Mouse (Mus musculus): ENCODE measurements around the gene Tcf21. TPM values are rescaled to one million over a fixed set of nuclear protein-coding genes. Genes with fewer than 3 reads are reported as not detected.

The Tcf21 gene
- polyA plus RNA-seq, 1 experiment from 2014 or later: 0.25 TPM

DNA sequence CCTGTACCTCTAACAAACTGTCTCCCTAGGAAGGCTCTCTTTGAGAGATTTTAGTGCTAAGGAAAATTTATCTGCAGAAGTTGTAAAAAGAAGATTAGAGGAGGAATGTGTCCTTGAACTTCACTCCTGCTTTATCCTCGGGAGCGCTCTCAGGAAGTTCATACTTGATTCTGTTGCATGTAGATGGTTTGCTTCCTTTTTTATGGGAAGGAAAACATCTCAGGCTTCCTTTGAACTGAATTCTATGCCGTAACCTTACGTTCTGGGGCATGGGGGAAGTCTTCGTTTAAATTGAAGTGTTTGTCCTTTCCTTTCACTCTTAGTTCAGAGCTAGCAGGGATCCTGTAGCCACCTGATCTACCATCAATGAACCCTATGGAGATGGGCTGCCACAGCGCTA, 2.9 kb upstream of the Tcf21 start:
- H3K27ac ChIP-seq: no peak overlapping the region
- H3K9ac ChIP-seq: no peak overlapping the region
- no peak overlapping the region for H3K4me3 ChIP-seq
- ATAC-seq: no peak
- H3K9me3 ChIP-seq (replicated peaks): no peaks in the 10 kb centered on the region
- peaks cover 75% of the 10 kb centered on the region for H3K27me3 ChIP-seq
- H3K4me2 ChIP-seq: no peak overlapping the region
- 12% methylated on average over 6 of the region's 6 CpGs for WGBS
- peaks cover 6% of the 10 kb centered on the region; the same call in 1 of the 2 replicates for H3K4me1 ChIP-seq
- no peaks in the 10 kb centered on the region for H3K36me3 ChIP-seq (ENCODE audit: poor library complexity, severe bottlenecking)

DNA sequence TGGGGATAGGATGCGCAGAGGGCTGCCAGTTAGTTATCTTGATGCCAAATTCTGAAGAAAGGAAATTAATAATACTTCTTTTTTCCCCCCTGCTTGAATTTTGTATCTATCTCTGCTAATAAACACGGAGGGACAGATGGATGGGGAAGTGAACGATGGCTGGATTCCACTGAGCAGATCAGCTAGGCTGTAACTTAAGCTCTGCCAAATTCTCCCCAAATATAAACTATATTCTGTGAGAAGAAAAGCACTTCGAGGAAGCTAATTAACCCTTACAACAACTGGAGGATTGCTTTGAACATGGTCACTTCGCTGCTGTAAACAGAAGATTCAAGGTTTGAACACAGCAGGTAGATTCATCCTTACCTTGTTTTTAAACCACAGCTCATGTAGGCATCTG, 2.5 kb upstream of the Tcf21 start:
- 7% methylated on average over 5 of the region's 5 CpGs for WGBS
- H3K9me3 ChIP-seq (replicated peaks): no peaks in the 10 kb centered on the region
- no peak overlapping the region for H3K4me2 ChIP-seq
- H3K27me3 ChIP-seq: peaks cover 79% of the 10 kb centered on the region
- no peak overlapping the region for H3K9ac ChIP-seq
- H3K4me3 ChIP-seq: no peak overlapping the region
- ATAC-seq: no peak
- H3K36me3 ChIP-seq (ENCODE audit: poor library complexity, severe bottlenecking): no peaks in the 10 kb centered on the region
- H3K4me1 ChIP-seq: peaks cover 6% of the 10 kb centered on the region; the same call in 1 of the 2 replicates
- H3K27ac ChIP-seq: no peak overlapping the region

DNA sequence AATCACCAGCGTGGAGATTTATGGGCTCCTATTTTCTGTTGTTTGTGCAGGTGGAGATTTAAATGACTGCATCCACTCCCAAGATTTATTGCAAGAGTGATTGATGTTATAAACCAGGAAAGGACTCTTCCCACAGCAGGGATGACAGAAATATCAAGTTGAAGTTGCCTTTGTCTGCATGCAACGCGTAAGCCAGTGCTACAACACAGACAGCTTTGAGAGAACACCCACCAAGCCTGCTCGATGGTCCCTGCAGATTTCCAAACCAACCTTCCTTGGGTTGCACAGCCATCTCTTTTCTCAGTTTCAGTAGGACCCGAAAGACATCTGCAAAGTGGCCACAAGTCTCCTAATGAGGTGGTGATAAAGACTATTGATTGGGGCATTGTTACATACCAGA, 1.7 kb upstream of the Tcf21 start:
- H3K36me3 ChIP-seq (ENCODE audit: poor library complexity, severe bottlenecking): no peaks in the 10 kb centered on the region
- peaks cover 6% of the 10 kb centered on the region; the same call in 1 of the 2 replicates for H3K4me1 ChIP-seq
- H3K27ac ChIP-seq: no peak overlapping the region
- peaks cover 83% of the 10 kb centered on the region for H3K27me3 ChIP-seq
- H3K9ac ChIP-seq: no peak overlapping the region
- H3K4me3 ChIP-seq: no peak overlapping the region
- ATAC-seq: no peak
- H3K9me3 ChIP-seq (replicated peaks): no peaks in the 10 kb centered on the region
- WGBS: 5% methylated on average over 5 of the region's 5 CpGs
- H3K4me2 ChIP-seq: no peak overlapping the region

DNA sequence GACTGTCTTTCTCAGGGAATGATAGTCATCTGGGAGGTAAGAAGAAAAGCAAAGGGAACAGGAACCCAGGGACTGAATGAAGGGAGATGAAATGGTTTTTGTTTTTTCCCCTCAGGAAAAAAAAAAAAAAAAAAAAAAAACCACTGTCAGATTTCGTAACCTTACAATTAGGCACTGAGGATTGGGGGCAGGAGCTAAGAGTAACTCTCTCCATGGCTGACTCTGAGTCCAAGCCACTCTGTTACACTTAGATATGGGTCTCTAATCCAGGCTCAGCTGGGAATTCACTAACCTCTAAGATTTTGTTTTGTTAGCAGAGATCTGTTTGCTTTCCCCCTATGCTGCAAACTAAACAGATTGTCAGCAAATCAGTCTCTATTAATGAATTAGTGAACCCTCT, 1.3 kb upstream of the Tcf21 start:
- Histone ChIP-seq H3K27me3 (peaks cover 87% of the 10 kb centered on the region), H3K4me2 (no peak overlapping the region), H3K9ac (no peak overlapping the region), H3K36me3 (ENCODE audit: poor library complexity, severe bottlenecking) (no peaks in the 10 kb centered on the region), H3K4me1 (peaks cover 6% of the 10 kb centered on the region; the same call in 1 of the 2 replicates), H3K9me3 (replicated peaks) (no peaks in the 10 kb centered on the region), H3K27ac (no peak overlapping the region), H3K4me3 (no peak overlapping the region)
- no peak for ATAC-seq
- 0% methylated on average over 1 of the region's 1 CpGs for whole genome bisulfite sequencing

DNA sequence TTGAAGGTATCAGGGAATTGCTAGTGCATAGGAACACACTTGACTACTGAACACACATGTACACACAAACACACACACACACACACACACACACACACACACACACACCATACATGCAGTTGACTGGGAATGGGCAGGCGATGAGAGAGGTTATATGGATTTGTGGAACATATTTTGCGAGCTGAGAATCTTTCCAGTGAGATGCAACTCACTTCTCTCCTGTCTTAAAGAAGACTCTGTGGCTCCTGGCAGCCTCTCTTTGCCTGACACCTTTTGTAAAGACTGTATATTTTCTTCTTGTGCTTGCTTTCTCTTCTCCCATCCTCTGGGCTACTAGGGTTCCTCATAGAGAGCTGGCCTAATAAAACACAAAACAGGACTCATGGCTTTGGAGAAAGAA, 867 bp upstream of the Tcf21 start:
- 13% methylated on average over 2 of the region's 2 CpGs for WGBS
- H3K27me3 ChIP-seq: peaks cover 90% of the 10 kb centered on the region
- H3K4me1 ChIP-seq: peaks cover 6% of the 10 kb centered on the region; the same call in 1 of the 2 replicates
- no peak for ATAC-seq
- H3K4me2 ChIP-seq: no peak overlapping the region
- no peaks in the 10 kb centered on the region for H3K36me3 ChIP-seq (ENCODE audit: poor library complexity, severe bottlenecking)
- H3K9ac ChIP-seq: no peak overlapping the region
- H3K4me3 ChIP-seq: no peak overlapping the region
- no peaks in the 10 kb centered on the region for H3K9me3 ChIP-seq (replicated peaks)
- H3K27ac ChIP-seq: no peak overlapping the region

DNA sequence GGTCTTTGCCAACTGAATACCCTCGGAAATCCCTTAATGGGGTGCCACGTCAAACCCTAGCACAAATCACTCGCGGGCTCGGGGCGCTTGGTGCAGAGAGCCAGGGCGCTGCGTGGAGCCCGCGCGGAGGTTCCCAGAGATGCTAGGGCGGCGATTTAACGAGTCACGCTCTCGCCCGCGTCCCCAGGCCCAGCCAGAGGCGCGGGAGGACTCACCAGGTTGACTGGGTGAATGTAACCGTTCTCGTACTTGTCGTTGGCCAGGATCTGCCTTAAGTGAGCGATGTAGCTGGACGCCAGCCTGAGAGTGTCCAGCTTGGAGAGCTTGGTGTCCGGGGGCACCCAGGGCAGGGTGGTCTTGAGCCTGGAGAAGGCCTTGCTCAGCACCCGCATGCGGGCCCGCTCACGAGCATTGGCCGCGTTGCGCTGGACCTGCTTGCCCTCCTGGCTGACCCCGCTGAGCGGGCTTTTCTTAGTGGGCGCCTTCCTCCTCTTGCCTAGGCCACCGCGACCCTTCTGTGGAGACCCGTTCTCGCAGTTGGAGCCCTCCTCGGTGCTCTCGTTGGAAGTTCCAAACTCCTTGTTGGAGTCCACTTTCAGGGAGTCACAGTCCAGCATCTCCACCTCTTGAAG, 619 bp downstream of the Tcf21 start:
- H3K9ac ChIP-seq: no peak overlapping the region
- no peak overlapping the region for H3K27ac ChIP-seq
- H3K9me3 ChIP-seq (replicated peaks): no peaks in the 10 kb centered on the region
- 0 out of 2 replicates have a peak overlapping the region, but pooled peaks have one; percentile 7 for H3K4me2 ChIP-seq
- 0 out of 2 replicates have a peak, but pooled peaks have one; percentile 12 for ATAC-seq
- under 1% methylated on average over 42 of the region's 42 CpGs for WGBS
- H3K4me1 ChIP-seq: peaks cover 6% of the 10 kb centered on the region; the same call in 1 of the 2 replicates
- H3K36me3 ChIP-seq (ENCODE audit: poor library complexity, severe bottlenecking): no peaks in the 10 kb centered on the region
- no peak overlapping the region for H3K4me3 ChIP-seq
- peaks cover 95% of the 10 kb centered on the region for H3K27me3 ChIP-seq

DNA sequence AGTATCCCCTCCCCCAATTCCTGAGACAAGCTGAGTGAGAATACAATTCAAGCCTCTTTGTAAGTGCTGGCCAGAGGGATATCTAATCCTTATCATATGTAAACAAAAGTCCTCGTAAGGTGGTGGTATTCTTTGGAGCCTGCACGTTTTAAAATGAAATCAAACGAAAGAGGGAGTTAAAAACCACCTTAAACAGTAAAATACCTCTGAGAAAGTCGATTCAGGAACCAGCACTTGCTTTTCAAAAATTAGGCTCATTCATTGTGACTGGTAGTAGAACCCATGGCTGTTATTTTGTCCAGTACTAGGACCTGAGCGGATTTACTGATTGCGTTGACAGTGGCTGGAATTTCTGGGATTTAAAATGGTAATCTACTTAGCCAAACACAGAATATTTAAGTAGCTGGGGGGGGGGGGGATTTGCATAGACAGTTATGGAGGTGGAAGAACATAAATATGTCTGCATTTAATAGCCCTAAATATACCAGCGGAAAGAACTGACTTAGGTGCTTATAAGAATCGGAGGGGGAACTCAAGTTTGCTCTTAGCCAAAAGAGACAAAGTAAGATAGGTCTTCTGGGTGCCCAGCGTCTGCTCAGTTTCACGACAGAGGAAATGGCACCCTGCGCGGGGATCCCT, 1.3 kb downstream of the Tcf21 start:
- Histone ChIP-seq H3K4me3 (no peak overlapping the region), H3K27me3 (peaks cover 95% of the 10 kb centered on the region), H3K4me1 (peaks cover 6% of the 10 kb centered on the region; the same call in 1 of the 2 replicates), H3K9ac (no peak overlapping the region), H3K9me3 (replicated peaks) (no peaks in the 10 kb centered on the region), H3K36me3 (ENCODE audit: poor library complexity, severe bottlenecking) (no peaks in the 10 kb centered on the region), H3K27ac (no peak overlapping the region), H3K4me2 (no peak overlapping the region)
- under 1% methylated on average over 12 of the region's 12 CpGs for WGBS
- ATAC-seq: no peak

DNA sequence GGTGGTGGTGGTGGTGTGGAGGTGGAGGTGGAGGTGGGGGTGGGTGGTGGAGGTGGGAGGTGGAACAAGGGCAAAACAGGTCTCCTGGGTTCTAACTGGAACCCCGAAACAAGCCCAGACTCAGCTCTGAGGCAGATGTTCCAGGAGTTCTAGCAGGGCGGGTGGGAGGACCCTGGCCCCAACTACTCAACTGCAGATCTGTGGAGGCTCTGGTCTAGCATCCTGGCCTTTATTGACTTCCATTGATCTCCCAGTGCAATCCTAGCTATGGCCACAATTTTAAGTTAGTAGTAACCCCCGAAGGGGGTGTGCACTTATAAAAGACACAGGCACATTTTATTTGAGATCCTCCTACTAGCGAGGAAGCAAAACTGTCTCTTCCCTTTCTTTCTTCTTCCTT, 2.0 kb downstream of the Tcf21 start:
- no peak for ATAC-seq
- peaks cover 95% of the 10 kb centered on the region for H3K27me3 ChIP-seq
- no peak overlapping the region for H3K4me2 ChIP-seq
- under 1% methylated on average over 4 of the region's 4 CpGs for WGBS
- H3K4me3 ChIP-seq: no peak overlapping the region
- peaks cover 6% of the 10 kb centered on the region; the same call in 1 of the 2 replicates for H3K4me1 ChIP-seq
- H3K27ac ChIP-seq: no peak overlapping the region
- H3K9me3 ChIP-seq (replicated peaks): no peaks in the 10 kb centered on the region
- H3K36me3 ChIP-seq (ENCODE audit: poor library complexity, severe bottlenecking): no peaks in the 10 kb centered on the region
- no peak overlapping the region for H3K9ac ChIP-seq

DNA sequence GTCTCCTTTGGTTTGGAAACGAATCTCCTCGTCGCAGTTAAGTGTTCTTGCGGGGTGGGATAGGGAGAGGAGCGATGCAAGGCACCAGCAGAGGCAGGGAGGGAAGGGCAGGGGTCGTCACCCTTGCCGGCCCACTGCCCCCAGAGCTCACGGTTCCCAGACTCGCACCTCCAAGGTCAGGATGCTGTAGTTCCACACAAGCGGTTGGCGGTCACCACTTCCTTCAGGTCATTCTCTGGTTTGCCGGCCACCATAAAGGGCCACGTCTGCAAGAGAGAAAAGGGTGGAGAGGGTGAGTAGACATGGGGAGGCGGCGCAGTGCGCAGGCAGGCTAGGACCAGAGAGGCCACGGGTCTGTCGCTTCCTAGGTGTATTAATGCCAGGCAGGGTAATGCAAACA, 2.4 kb downstream of the Tcf21 start:
- H3K9ac ChIP-seq: no peak overlapping the region
- no peak overlapping the region for H3K4me2 ChIP-seq
- peaks cover 6% of the 10 kb centered on the region; the same call in 1 of the 2 replicates for H3K4me1 ChIP-seq
- H3K27me3 ChIP-seq: peaks cover 94% of the 10 kb centered on the region
- no peak overlapping the region for H3K27ac ChIP-seq
- H3K36me3 ChIP-seq (ENCODE audit: poor library complexity, severe bottlenecking): no peaks in the 10 kb centered on the region
- ATAC-seq: no peak
- no peak overlapping the region for H3K4me3 ChIP-seq
- H3K9me3 ChIP-seq (replicated peaks): no peaks in the 10 kb centered on the region
- under 1% methylated on average over 18 of the region's 18 CpGs for WGBS

DNA sequence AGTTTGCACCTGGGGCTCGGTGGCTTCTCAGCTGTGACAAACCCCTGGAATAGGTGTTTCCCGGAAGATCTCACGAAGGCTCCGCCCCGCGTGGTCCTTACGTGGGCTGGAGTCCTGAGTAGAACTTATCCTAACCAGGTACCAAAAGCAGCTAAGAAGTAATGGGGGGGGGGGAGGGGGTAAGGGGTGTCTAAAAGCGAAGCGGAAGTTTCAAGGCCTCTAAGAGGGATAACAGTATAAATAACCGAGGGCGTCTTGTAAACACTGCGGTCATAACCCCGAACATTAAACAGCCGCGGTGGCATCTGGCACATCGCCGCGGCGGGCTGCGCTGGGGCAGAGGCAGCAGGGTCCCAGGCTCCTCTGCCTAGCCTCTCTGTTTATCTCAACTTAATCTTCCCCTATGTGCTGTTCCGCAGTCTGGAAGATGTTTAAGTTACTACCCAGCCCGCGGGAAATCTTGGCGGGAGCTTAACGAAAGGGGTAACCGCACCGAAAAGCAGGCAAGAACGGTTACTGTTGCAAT, 3.7 kb downstream of the Tcf21 start:
- Histone ChIP-seq H3K36me3 (ENCODE audit: poor library complexity, severe bottlenecking) (no peaks in the 10 kb centered on the region), H3K4me2 (no peak overlapping the region), H3K27ac (no peak overlapping the region), H3K27me3 (peaks cover 94% of the 10 kb centered on the region), H3K4me3 (no peak overlapping the region), H3K9ac (no peak overlapping the region), H3K4me1 (peaks cover 6% of the 10 kb centered on the region; the same call in 1 of the 2 replicates), H3K9me3 (replicated peaks) (no peaks in the 10 kb centered on the region)
- no peak for ATAC-seq
- WGBS: under 1% methylated on average over 28 of the region's 28 CpGs

DNA sequence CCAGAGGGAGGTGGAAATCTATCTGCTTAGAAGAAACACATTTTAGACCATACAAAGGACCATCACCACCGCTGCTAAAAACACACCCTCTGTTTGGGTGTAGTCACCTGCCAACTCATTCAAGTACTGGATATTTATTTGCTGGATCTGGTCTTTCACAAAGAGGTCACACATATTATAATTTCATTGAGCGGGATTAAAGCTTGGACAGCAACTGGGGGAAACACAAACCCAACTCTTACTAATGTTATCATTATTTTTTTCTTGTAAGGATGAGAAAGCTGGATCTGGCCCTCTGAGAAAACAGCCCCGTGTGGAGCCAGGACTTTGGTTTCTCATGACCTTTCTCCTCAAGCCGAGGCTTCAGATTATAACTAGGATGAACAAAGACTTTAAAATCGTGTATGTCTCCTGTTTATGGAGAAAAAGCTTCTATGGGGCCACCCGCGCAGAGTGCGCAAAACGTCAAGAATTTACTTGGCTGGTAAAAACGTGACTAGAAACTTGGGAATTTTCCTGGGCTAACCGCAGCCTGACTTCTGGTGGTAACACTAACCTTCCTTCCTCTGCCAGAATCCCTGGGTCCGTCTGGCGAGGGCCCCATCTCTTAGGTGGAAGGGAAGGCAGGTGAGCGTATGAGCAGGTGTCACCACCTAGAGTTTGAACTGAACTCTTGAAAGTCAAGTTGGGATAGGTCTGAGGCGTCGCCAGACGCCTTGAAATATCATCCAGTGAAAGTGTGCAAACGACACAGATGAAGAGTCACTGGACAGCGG, 4.3 kb downstream of the Tcf21 start:
- WGBS: 1% methylated on average over 19 of the region's 19 CpGs

DNA sequence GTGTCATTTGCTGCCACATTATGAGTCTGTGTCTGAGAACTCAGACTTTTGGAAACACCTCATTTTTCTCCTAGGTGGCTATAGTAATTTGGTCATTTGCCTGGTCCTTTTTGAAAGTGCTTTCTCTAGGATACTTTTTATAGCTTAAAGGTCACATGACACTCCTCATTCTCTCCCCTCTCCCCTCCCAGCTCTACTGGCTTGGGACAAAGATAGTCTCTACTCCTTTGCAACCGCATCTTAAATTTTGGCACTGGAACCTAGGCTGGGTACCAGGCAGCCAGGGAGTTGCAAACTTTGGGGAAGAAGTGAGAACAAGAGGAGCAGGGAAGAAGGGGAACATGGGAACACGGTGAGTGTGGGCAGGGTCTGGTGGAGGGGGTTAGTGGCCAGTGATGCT, 5.2 kb downstream of the Tcf21 start:
- no peak overlapping the region for H3K9ac ChIP-seq
- 0% methylated on average over 2 of the region's 2 CpGs for WGBS
- H3K27me3 ChIP-seq: peaks cover 92% of the 10 kb centered on the region

More for the DNA sequence above, 4.3 kb downstream of the Tcf21 start:
- no peak for ATAC-seq
- Histone ChIP-seq H3K27ac (no peak overlapping the region), H3K9ac (no peak overlapping the region), H3K9me3 (replicated peaks) (no peaks in the 10 kb centered on the region), H3K36me3 (ENCODE audit: poor library complexity, severe bottlenecking) (no peaks in the 10 kb centered on the region), H3K4me3 (no peak overlapping the region), H3K4me1 (peaks cover 6% of the 10 kb centered on the region; the same call in 1 of the 2 replicates), H3K4me2 (no peak overlapping the region), H3K27me3 (peaks cover 92% of the 10 kb centered on the region)

More for the DNA sequence above, 5.2 kb downstream of the Tcf21 start:
- H3K4me1 ChIP-seq: peaks cover 6% of the 10 kb centered on the region; the same call in 1 of the 2 replicates
- no peaks in the 10 kb centered on the region for H3K9me3 ChIP-seq (replicated peaks)
- H3K4me3 ChIP-seq: no peak overlapping the region
- no peak for ATAC-seq
- no peaks in the 10 kb centered on the region for H3K36me3 ChIP-seq (ENCODE audit: poor library complexity, severe bottlenecking)
- no peak overlapping the region for H3K27ac ChIP-seq
- H3K4me2 ChIP-seq: no peak overlapping the region

Measured in forebrain, embryonic 13.5 days (tissue).